Mouse (Mus musculus): ENCODE results near the gene Deaf1. TPM values are rescaled to one million over a fixed set of nuclear protein-coding genes. Genes with fewer than 3 reads are reported as not detected.
"Not testable (repeated sequence)": the region's sequence is repeated elsewhere in the genome, so short reads cannot be mapped to it uniquely, and the experiment has no call there.

Deaf1 gene
- polyA plus RNA-seq, 1 experiment from 2014 or later, result 237 TPM

- Histone ChIP-seq H3K27ac (ENCODE audit: low read length) (no peak overlapping the region), H3K9me3 (replicated peaks; ENCODE audit: control insufficient read depth, low read length, poor library complexity, severe bottlenecking) (no peaks in the 10 kb centered on the region), H3K27me3 (ENCODE audit: control insufficient read depth, insufficient read depth, low read depth, low read length) (no peaks in the 10 kb centered on the region), H3K4me2 (ENCODE audit: low read length) (no peak overlapping the region), H3K4me1 (ENCODE audit: control insufficient read depth, insufficient read depth, low read length) (peaks cover 6% of the 10 kb centered on the region), H3K9ac (ENCODE audit: low read depth, low read length) (no peak overlapping the region), H3K36me3 (ENCODE audit: control insufficient read depth, insufficient read depth, low read length) (peaks cover 23% of the 10 kb centered on the region), H3K4me3 (ENCODE audit: low read depth, low read length) (no peak overlapping the region)
- WGBS, result 38% methylated on average over 12 of the region's 12 CpGs
- peak; percentile 23; the same call in 1 of the 2 replicates for ATAC-seq
Measured at GRCm38 (mm10) chr7:141264761-141265410, 62.6 kb downstream of the Deaf1 start.

- WGBS, result 80% methylated on average over 11 of the region's 11 CpGs
- no peak overlapping the region for H3K9ac ChIP-seq (ENCODE audit: low read depth, low read length)
- no peaks in the 10 kb centered on the region for H3K27me3 ChIP-seq (ENCODE audit: control insufficient read depth, insufficient read depth, low read depth, low read length)
- H3K9me3 ChIP-seq (replicated peaks; ENCODE audit: control insufficient read depth, low read length, poor library complexity, severe bottlenecking), result no peaks in the 10 kb centered on the region
- peaks cover 6% of the 10 kb centered on the region for H3K4me1 ChIP-seq (ENCODE audit: control insufficient read depth, insufficient read depth, low read length)
- no peak overlapping the region for H3K4me3 ChIP-seq (ENCODE audit: low read depth, low read length)
- H3K36me3 ChIP-seq (ENCODE audit: control insufficient read depth, insufficient read depth, low read length), result peaks cover 23% of the 10 kb centered on the region
- H3K27ac ChIP-seq (ENCODE audit: low read length), result no peak overlapping the region
- H3K4me2 ChIP-seq (ENCODE audit: low read length), result no peak overlapping the region
- ATAC-seq, result no peak
Measured at GRCm38 (mm10) chr7:141264041-141264700, 63.3 kb downstream of the Deaf1 start.

- Histone ChIP-seq H3K9me3 (replicated peaks; ENCODE audit: control insufficient read depth, low read length, poor library complexity, severe bottlenecking) (no peaks in the 10 kb centered on the region), H3K4me2 (ENCODE audit: low read length) (no peak overlapping the region), H3K27me3 (ENCODE audit: control insufficient read depth, insufficient read depth, low read depth, low read length) (no peaks in the 10 kb centered on the region), H3K27ac (ENCODE audit: low read length) (no peak overlapping the region), H3K9ac (ENCODE audit: low read depth, low read length) (no peak overlapping the region), H3K4me3 (ENCODE audit: low read depth, low read length) (no peak overlapping the region), H3K4me1 (ENCODE audit: control insufficient read depth, insufficient read depth, low read length) (peaks cover 6% of the 10 kb centered on the region), H3K36me3 (ENCODE audit: control insufficient read depth, insufficient read depth, low read length) (peaks cover 28% of the 10 kb centered on the region)
- no peak for ATAC-seq
- 92% methylated on average over 13 of the region's 13 CpGs for whole genome bisulfite sequencing
Measured at GRCm38 (mm10) chr7:141263640-141264039, 63.9 kb downstream of the Deaf1 start.

- WGBS, result 95% methylated on average over 3 of the region's 3 CpGs
- H3K27ac ChIP-seq (ENCODE audit: low read length), result no peak overlapping the region
- H3K4me1 ChIP-seq (ENCODE audit: control insufficient read depth, insufficient read depth, low read length), result peaks cover 6% of the 10 kb centered on the region
- no peak for ATAC-seq
- H3K9ac ChIP-seq (ENCODE audit: low read depth, low read length), result no peak overlapping the region
- H3K36me3 ChIP-seq (ENCODE audit: control insufficient read depth, insufficient read depth, low read length), result peaks cover 48% of the 10 kb centered on the region
- H3K4me3 ChIP-seq (ENCODE audit: low read depth, low read length), result no peak overlapping the region
- H3K9me3 ChIP-seq (replicated peaks; ENCODE audit: control insufficient read depth, low read length, poor library complexity, severe bottlenecking), result no peaks in the 10 kb centered on the region
- H3K4me2 ChIP-seq (ENCODE audit: low read length), result no peak overlapping the region
- no peaks in the 10 kb centered on the region for H3K27me3 ChIP-seq (ENCODE audit: control insufficient read depth, insufficient read depth, low read depth, low read length)
Measured at GRCm38 (mm10) chr7:141261480-141261879, 66.0 kb downstream of the Deaf1 start.

DNA sequence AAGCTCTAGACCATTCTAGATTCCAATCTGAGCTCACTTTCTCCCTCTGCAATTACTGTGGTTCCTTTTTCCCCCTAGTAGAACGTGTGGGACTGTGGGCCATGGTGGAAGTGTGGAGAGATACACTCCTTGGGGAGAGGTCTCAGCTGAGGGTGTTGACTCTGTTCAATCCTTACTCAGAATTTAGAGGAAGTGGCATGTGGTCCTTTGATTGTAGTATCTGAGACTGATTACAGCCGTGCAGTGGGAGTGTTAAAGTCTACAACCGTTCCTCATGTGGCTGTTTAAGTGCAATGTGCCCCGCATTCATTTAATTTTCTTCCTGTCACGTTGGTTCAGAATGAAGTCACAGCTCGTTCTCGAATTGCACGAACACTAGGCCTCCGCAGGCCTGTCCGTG is 71.3 kb downstream of the Deaf1 start:
- H3K27me3 ChIP-seq (ENCODE audit: control insufficient read depth, insufficient read depth, low read depth, low read length), result no peaks in the 10 kb centered on the region
- ATAC-seq, result no peak
- no peaks in the 10 kb centered on the region for H3K9me3 ChIP-seq (replicated peaks; ENCODE audit: control insufficient read depth, low read length, poor library complexity, severe bottlenecking)
- H3K27ac ChIP-seq (ENCODE audit: low read length), result no peak overlapping the region
- H3K4me3 ChIP-seq (ENCODE audit: low read depth, low read length), result no peak overlapping the region
- H3K36me3 ChIP-seq (ENCODE audit: control insufficient read depth, insufficient read depth, low read length), result peaks cover 43% of the 10 kb centered on the region
- H3K4me1 ChIP-seq (ENCODE audit: control insufficient read depth, insufficient read depth, low read length), result no peaks in the 10 kb centered on the region
- no peak overlapping the region for H3K9ac ChIP-seq (ENCODE audit: low read depth, low read length)
- 93% methylated on average over 10 of the region's 10 CpGs for WGBS
- H3K4me2 ChIP-seq (ENCODE audit: low read length), result no peak overlapping the region

DNA sequence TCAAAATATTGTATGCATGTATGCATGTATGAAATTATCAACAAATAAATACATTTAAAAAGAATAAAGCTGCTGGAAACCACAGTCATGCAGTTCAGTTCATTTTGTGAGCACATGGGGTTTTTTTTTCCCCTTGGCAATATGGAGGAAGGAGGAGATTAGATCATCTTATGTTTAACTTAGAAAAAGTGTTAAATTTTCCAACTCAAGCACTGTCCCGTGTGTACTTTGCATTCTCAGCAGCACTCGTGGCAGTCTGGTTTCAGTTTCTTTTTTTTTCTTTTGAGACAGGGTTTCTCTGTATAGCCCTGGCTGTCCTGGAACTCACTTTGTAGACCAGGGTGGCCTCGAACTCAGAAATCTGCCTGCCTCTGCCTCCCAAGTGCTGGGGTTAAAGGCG is 77.0 kb downstream of the Deaf1 start:
- not testable (repeated sequence) for H3K4me1 ChIP-seq (ENCODE audit: control insufficient read depth, insufficient read depth, low read length)
- 93% methylated on average over 4 of the region's 4 CpGs for WGBS

More for the DNA sequence above, 77.0 kb downstream of the Deaf1 start:
- not testable (repeated sequence) for H3K9me3 ChIP-seq (replicated peaks; ENCODE audit: control insufficient read depth, low read length, poor library complexity, severe bottlenecking); H3K4me2 ChIP-seq (ENCODE audit: low read length); H3K27ac ChIP-seq (ENCODE audit: low read length); H3K9ac ChIP-seq (ENCODE audit: low read depth, low read length); ATAC-seq; H3K27me3 ChIP-seq (ENCODE audit: control insufficient read depth, insufficient read depth, low read depth, low read length); H3K4me3 ChIP-seq (ENCODE audit: low read depth, low read length)
- H3K36me3 ChIP-seq (ENCODE audit: control insufficient read depth, insufficient read depth, low read length), result peaks cover 31% of the 10 kb centered on the region

Other genes starting within 250 kb of the Deaf1 start
- gene Pkp3, start 249.5 kb downstream of the Deaf1 start, polyA plus RNA-seq (2015; fragmentation: Nextera tagmentation; extraction: Ambion mirVana), result 0.06 TPM in 1 of 2 replicates, not detected in the other
- 1.7 and 2.0 TPM in 2 replicates for gene Sigirr, start 227.1 kb downstream of the Deaf1 start, polyA plus RNA-seq (2015; fragmentation: Nextera tagmentation; extraction: Ambion mirVana)
- 0.28 and 0.42 TPM in 2 replicates for gene Ano9, start 209.9 kb downstream of the Deaf1 start, polyA plus RNA-seq (2015; fragmentation: Nextera tagmentation; extraction: Ambion mirVana)
- 81.6 and 82.6 TPM in 2 replicates for gene Ptdss2, start 205.3 kb downstream of the Deaf1 start, polyA plus RNA-seq (2015; fragmentation: Nextera tagmentation; extraction: Ambion mirVana)
- gene Rnh1, start 154.8 kb downstream of the Deaf1 start, polyA plus RNA-seq (2015; fragmentation: Nextera tagmentation; extraction: Ambion mirVana), result 35.3 and 37.8 TPM in 2 replicates
- gene Hras, start 133.7 kb downstream of the Deaf1 start, polyA plus RNA-seq (2015; fragmentation: Nextera tagmentation; extraction: Ambion mirVana), result 139 and 144 TPM in 2 replicates
- gene Lrrc56, start 133.5 kb downstream of the Deaf1 start, polyA plus RNA-seq (2015; fragmentation: Nextera tagmentation; extraction: Ambion mirVana), result 11.5 and 12.7 TPM in 2 replicates
- gene Lmntd2, start 113.6 kb downstream of the Deaf1 start, polyA plus RNA-seq (2015; fragmentation: Nextera tagmentation; extraction: Ambion mirVana), result 0.23 and 0.81 TPM in 2 replicates
- gene Rassf7, start 111.8 kb downstream of the Deaf1 start, polyA plus RNA-seq (2015; fragmentation: Nextera tagmentation; extraction: Ambion mirVana), result 19.8 and 21.2 TPM in 2 replicates
- 68.0 and 72.3 TPM in 2 replicates for gene Phrf1, start 98.9 kb downstream of the Deaf1 start, polyA plus RNA-seq (2015; fragmentation: Nextera tagmentation; extraction: Ambion mirVana)
- 1.4 and 1.5 TPM in 2 replicates for gene Irf7, start 61.2 kb downstream of the Deaf1 start, polyA plus RNA-seq (2015; fragmentation: Nextera tagmentation; extraction: Ambion mirVana)
- not detected in 2 replicates for gene Cdhr5, start 50.9 kb downstream of the Deaf1 start, polyA plus RNA-seq (2015; fragmentation: Nextera tagmentation; extraction: Ambion mirVana)
- 2.4 and 2.8 TPM in 2 replicates for gene Sct, start 48.6 kb downstream of the Deaf1 start, polyA plus RNA-seq (2015; fragmentation: Nextera tagmentation; extraction: Ambion mirVana)
- gene Drd4, start 35.7 kb downstream of the Deaf1 start, polyA plus RNA-seq (2015; fragmentation: Nextera tagmentation; extraction: Ambion mirVana), result 0.58 and 1.2 TPM in 2 replicates
- 53.1 and 54.7 TPM in 2 replicates for gene Tmem80, start within 50 bp of the Deaf1 start, polyA plus RNA-seq (2015; fragmentation: Nextera tagmentation; extraction: Ambion mirVana)
- gene Eps8l2, start 11.2 kb upstream of the Deaf1 start, polyA plus RNA-seq (2015; fragmentation: Nextera tagmentation; extraction: Ambion mirVana), result 0.61 and 1.0 TPM in 2 replicates
- gene Taldo1, start 64.5 kb upstream of the Deaf1 start, polyA plus RNA-seq (2015; fragmentation: Nextera tagmentation; extraction: Ambion mirVana), result 291 and 309 TPM in 2 replicates
- gene Gatd1, start 86.4 kb upstream of the Deaf1 start, polyA plus RNA-seq (2015; fragmentation: Nextera tagmentation; extraction: Ambion mirVana), result 48.5 and 54.9 TPM in 2 replicates
- 109 and 151 TPM in 2 replicates for gene Cend1, start 101.8 kb upstream of the Deaf1 start, polyA plus RNA-seq (2015; fragmentation: Nextera tagmentation; extraction: Ambion mirVana)
- 108 and 121 TPM in 2 replicates for gene Slc25a22, start 110.2 kb upstream of the Deaf1 start, polyA plus RNA-seq (2015; fragmentation: Nextera tagmentation; extraction: Ambion mirVana)
- 2.4 and 2.5 TPM in 2 replicates for gene Pidd1, start 116.3 kb upstream of the Deaf1 start, polyA plus RNA-seq (2015; fragmentation: Nextera tagmentation; extraction: Ambion mirVana)
- gene Rplp2, start 119.7 kb upstream of the Deaf1 start, polyA plus RNA-seq (2015; fragmentation: Nextera tagmentation; extraction: Ambion mirVana), result 607 and 649 TPM in 2 replicates
- gene Pnpla2, start 127.5 kb upstream of the Deaf1 start, polyA plus RNA-seq (2015; fragmentation: Nextera tagmentation; extraction: Ambion mirVana), result 16.9 and 17.7 TPM in 2 replicates
- gene Cracr2b, start 133.4 kb upstream of the Deaf1 start, polyA plus RNA-seq (2015; fragmentation: Nextera tagmentation; extraction: Ambion mirVana), result 6.6 and 7.1 TPM in 2 replicates
- gene Cd151, start 139.7 kb upstream of the Deaf1 start, polyA plus RNA-seq (2015; fragmentation: Nextera tagmentation; extraction: Ambion mirVana), result 17.1 and 17.5 TPM in 2 replicates
- 73.3 and 74.0 TPM in 2 replicates for gene Polr2l, start 147.4 kb upstream of the Deaf1 start, polyA plus RNA-seq (2015; fragmentation: Nextera tagmentation; extraction: Ambion mirVana)
- gene Tspan4, start 147.6 kb upstream of the Deaf1 start, polyA plus RNA-seq (2015; fragmentation: Nextera tagmentation; extraction: Ambion mirVana), result 45.8 and 49.1 TPM in 2 replicates
- 40.3 and 52.8 TPM in 2 replicates for gene Chid1, start 212.2 kb upstream of the Deaf1 start, polyA plus RNA-seq (2015; fragmentation: Nextera tagmentation; extraction: Ambion mirVana)
- gene Ap2a2, start 234.5 kb upstream of the Deaf1 start, polyA plus RNA-seq (2015; fragmentation: Nextera tagmentation; extraction: Ambion mirVana), result 132 and 137 TPM in 2 replicates